29 mouse cellular contexts compared by ENCODE assay signal in the genomic region with DNA sequence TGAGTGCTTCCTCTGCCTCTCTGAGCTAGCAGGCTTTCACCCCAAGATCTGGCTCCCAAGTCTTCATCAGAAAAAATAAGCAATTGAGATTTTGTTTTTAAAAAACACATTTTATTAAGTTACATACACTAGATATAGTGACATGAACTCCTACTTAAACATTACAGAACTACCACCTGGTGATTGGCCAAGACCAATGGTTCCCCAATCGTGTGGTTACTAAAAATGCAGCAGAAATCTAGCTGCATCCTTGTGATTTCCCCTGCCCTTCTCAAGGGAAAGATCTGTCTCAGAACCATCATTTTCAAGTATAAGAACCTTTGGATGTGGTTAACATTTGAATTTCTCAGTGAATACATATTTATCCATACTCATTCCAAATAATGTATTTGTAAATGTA. TPM values are rescaled to one million over a fixed set of nuclear protein-coding genes. Genes with fewer than 3 reads are reported as not detected.
"Had no signal": no experiment of that assay in that cellular context is flagged by ENCODE, and none has a peak within 500 bp of the region (broad histone marks: within the 10 kb centered on the region; RNA-seq: fewer than 3 reads in every experiment).

No protein-coding gene starts in this region.

- DNase-seq: kidney, adult 18-20 months; kidney, adult 9 months; kidney, postnatal 14 days; kidney, postnatal 4 days; liver; lung, adult 18-20 months; lung, postnatal 10 days; retina, postnatal 1 day; thymus, postnatal 25 days had no signal

- H3K4me2 ChIP-seq: limb, embryonic 13.5 days; liver, embryonic 12.5 days; liver, embryonic 15.5 days; lung, embryonic 15.5 days; midbrain, embryonic 13.5 days; neural tube, embryonic 13.5 days had no signal

- H3K4me3 ChIP-seq: limb, embryonic 10.5 days; limb, embryonic 13.5 days; liver, embryonic 12.5 days; liver, embryonic 15.5 days; lung, embryonic 15.5 days; megakaryocyte, embryonic 14.5 days; midbrain, embryonic 10.5 days; midbrain, embryonic 13.5 days; myocyte; neural tube, embryonic 13.5 days had no signal

- H3K4me1 ChIP-seq: limb, embryonic 10.5 days; limb, embryonic 13.5 days; liver, embryonic 12.5 days; liver, embryonic 15.5 days; lung, embryonic 15.5 days; midbrain, embryonic 10.5 days; midbrain, embryonic 13.5 days; neural tube, embryonic 13.5 days had no signal

- H3K27ac ChIP-seq: limb, embryonic 10.5 days; limb, embryonic 13.5 days; liver, embryonic 12.5 days; liver, embryonic 15.5 days; lung, embryonic 15.5 days; midbrain, embryonic 10.5 days; midbrain, embryonic 13.5 days; neural tube, embryonic 13.5 days had no signal

- H3K27me3 ChIP-seq: limb, embryonic 13.5 days; liver, embryonic 12.5 days; liver, embryonic 15.5 days; lung, embryonic 15.5 days; midbrain, embryonic 13.5 days; neural tube, embryonic 13.5 days had no signal

- H3K9ac ChIP-seq: limb, embryonic 13.5 days; liver, embryonic 12.5 days; liver, embryonic 15.5 days; lung, embryonic 15.5 days; midbrain, embryonic 13.5 days; neural tube, embryonic 13.5 days had no signal

- H3K36me3 ChIP-seq: limb, embryonic 10.5 days; limb, embryonic 13.5 days; liver, embryonic 12.5 days; liver, embryonic 15.5 days; lung, embryonic 15.5 days; midbrain, embryonic 10.5 days; midbrain, embryonic 13.5 days; neural tube, embryonic 13.5 days had no signal

- H3K9me3 ChIP-seq: limb, embryonic 10.5 days; limb, embryonic 13.5 days; liver, embryonic 12.5 days; liver, embryonic 15.5 days; lung, embryonic 15.5 days; midbrain, embryonic 10.5 days; midbrain, embryonic 13.5 days; neural tube, embryonic 13.5 days had no signal

- ATAC-seq: liver, embryonic 12.5 days; midbrain, embryonic 13.5 days; midbrain, embryonic 16.5 days had no signal

RNA-seq across cellular contexts. Expression of gene Wfdc21, which starts 12.5 kb away (rescaled TPM):
- total RNA-seq: layer of hippocampus, adult 18-20 months; layer of hippocampus, postnatal 14 days; left cerebral cortex, adult 8-10 months; left cerebral cortex, postnatal 14 days had no signal
- polyA plus RNA-seq: limb, embryonic 10.5 days; limb, embryonic 13.5 days; midbrain, embryonic 10.5 days; midbrain, embryonic 16.5 days; myocyte; neural tube, embryonic 13.5 days; small intestine, adult 2 months; stomach, embryonic 14.5 days had no signal

RNA-seq across cellular contexts. Expression of gene Wfdc18, which starts 25.4 kb away (rescaled TPM):
- total RNA-seq: layer of hippocampus, postnatal 14 days; monocyte, adult 5-6 weeks had no signal
- polyA plus RNA-seq: kidney, embryonic 16.5 days; limb, embryonic 10.5 days; limb, embryonic 13.5 days; liver, embryonic 12.5 days; liver, embryonic 15.5 days; midbrain, embryonic 10.5 days; midbrain, embryonic 13.5 days; midbrain, embryonic 16.5 days; myocyte; neural tube, embryonic 13.5 days; small intestine, adult 2 months; spleen, adult 2 months had no signal

RNA-seq across cellular contexts. Expression of gene Wfdc17, which starts 30.4 kb away (rescaled TPM):
- total RNA-seq: layer of hippocampus, adult 18-20 months; layer of hippocampus, postnatal 14 days; left cerebral cortex, postnatal 14 days had no signal
- polyA plus RNA-seq: midbrain, embryonic 10.5 days; midbrain, embryonic 16.5 days; myocyte; neural tube, embryonic 13.5 days had no signal
